Mouse (Mus musculus): Measurements from ENCODE around the gene Chaf1a.

DNA sequence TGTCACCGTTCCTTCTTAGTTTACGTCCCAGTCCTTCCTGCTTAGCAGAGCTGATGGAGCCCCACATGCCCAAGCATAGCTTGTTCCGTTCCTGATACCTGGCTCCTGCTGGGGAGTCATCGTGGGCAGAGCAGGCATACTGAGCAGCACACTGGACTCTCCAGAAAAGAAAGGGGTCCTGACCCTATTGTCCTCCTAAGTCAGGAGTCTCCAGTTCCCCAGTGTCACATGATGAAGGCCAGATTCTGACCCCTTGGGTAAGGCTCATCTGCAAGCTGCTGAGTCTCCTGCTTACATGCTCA, 17.3 kb upstream of the Chaf1a start:
- TF ChIP-seq CTCF (IDR thresholded peaks at IDR 0.05; ENCODE audit: control insufficient read depth, insufficient read depth, insufficient read length) (no peak), MAX (IDR thresholded peaks at IDR 0.05) (no peak), MYOG (IDR thresholded peaks at IDR 0.05; ENCODE audit: control insufficient read depth, extremely low read depth, insufficient read length) (no peak), CEBPB (IDR thresholded peaks at IDR 0.05; ENCODE audit: low read depth) (no peak), USF1 (IDR thresholded peaks at IDR 0.05; ENCODE audit: low read depth) (no peak), FOSL1 (IDR thresholded peaks at IDR 0.05; ENCODE audit: insufficient read depth, low read length, poor library complexity, severe bottlenecking) (no peak), MYOD1 (IDR thresholded peaks at IDR 0.05; ENCODE audit: control insufficient read depth, insufficient read length, low read depth) (no peak)

Data from C2C12 (cell line).